Mouse (Mus musculus) G1E (cell line): ENCODE measurements around the gene Ahsa2. TPM values are rescaled to one million over a fixed set of nuclear protein-coding genes. Genes with fewer than 3 reads are reported as not detected.
"Not testable (repeated sequence)": the region's sequence is repeated elsewhere in the genome, so short reads cannot be mapped to it uniquely, and the experiment has no call there.

Source experiments
- ATAC-seq: 2 replicates; pipeline ENCODE4 v1.8.0; 2016; ENCODE audit warnings: mild to moderate bottlenecking; ENCODE audit not compliant: insufficient number of reproducible peaks, poor library complexity, low FRiP score, severe bottlenecking; ENCODE audit errors: extremely low read depth
- DNase-seq: peaks from one replicate; pipeline ENCODE4 v3.0.0; 2012; ENCODE audit warnings: low spot score
- H3K27me3 ChIP-seq: 2 replicates; pipeline ENCODE4 v1.6.1; 2012; ENCODE audit warnings: mild to moderate bottlenecking, low read length, inconsistent platforms; ENCODE audit not compliant: insufficient read depth
- H3K36me3 ChIP-seq: replicated peaks from 2 replicates; pipeline ENCODE3; 2012; ENCODE audit warnings: mild to moderate bottlenecking, inconsistent platforms
- H3K4me1 ChIP-seq: 2 replicates; pipeline ENCODE4 v1.6.1; 2012; ENCODE audit warnings: low read depth, low read length, inconsistent platforms, mixed read lengths; ENCODE audit not compliant: insufficient read depth
- H3K4me3 ChIP-seq: 2 replicates; pipeline ENCODE4 v1.5.1; 2012; ENCODE audit warnings: low read depth, mild to moderate bottlenecking, inconsistent platforms, low read length, moderate library complexity, mixed read lengths
- H3K9me3 ChIP-seq: replicated peaks from 2 replicates; pipeline ENCODE4 v1.6.1; 2012; ENCODE audit warnings: inconsistent platforms
- CTCF ChIP-seq: IDR thresholded peaks from 2 replicates; pipeline ENCODE4 v1.5.1; 2012; ENCODE audit warnings: low read depth, low read length, inconsistent platforms, mixed read lengths
- GATA1 ChIP-seq: IDR thresholded peaks from 2 replicates; pipeline ENCODE4 v1.6.1; 2012; ENCODE audit warnings: borderline replicate concordance, low read length, inconsistent platforms, mixed read lengths
- GATA2 ChIP-seq: IDR thresholded peaks from 2 replicates; pipeline ENCODE4 v1.6.1; 2012; ENCODE audit warnings: low read depth, low read length, inconsistent platforms, borderline replicate concordance
- POLR2AphosphoS5 ChIP-seq: IDR thresholded peaks from 2 replicates; pipeline ENCODE4 v1.6.1; 2012; ENCODE audit warnings: low read depth, low read length, inconsistent platforms; ENCODE audit not compliant: insufficient replicate concordance
- TAL1 ChIP-seq: conservative IDR thresholded peaks from 2 replicates; pipeline ENCODE4 v1.6.1; 2012; ENCODE audit warnings: low read depth, low read length, inconsistent platforms, mixed read lengths
- polyA plus RNA-seq: library from polyadenylated mRNA; stranded (reverse); fragments of >175 nt; gene quantifications from 2 replicates; pipeline ENCODE4 v1.2.3, GENCODE M21; 2012
- total RNA-seq, 2 experiments: library from RNA; stranded (forward) in 1 of 2; stranded (reverse) in 1 of 2; fragments of 200-1000 nt in 1 of 2; fragments of >200 nt in 1 of 2; fragmentation: Nextera tagmentation in 1 of 2; gene quantifications; 2 replicates each; pipeline ENCODE4 v1.2.3; 2014 to 2017

The Ahsa2 gene
- 36.6 and 37.0 TPM in 2 replicates for total RNA-seq (2014; fragmentation: Nextera tagmentation)
- total RNA-seq (2017) = 36.0 and 42.4 TPM in 2 replicates
- 13.2 and 14.0 TPM in 2 replicates for polyA plus RNA-seq

GRCm38 (mm10) chr11:23497718-23498509 lies at the start of gene Ahsa2:
Ahsa2 (minus strand) TSS chr11:23498030.
- TF ChIP-seq GATA2 = no peak
- TF ChIP-seq CTCF = no peak
- no peak for TF ChIP-seq TAL1
- TF ChIP-seq POLR2AphosphoS5 = no peak
- TF ChIP-seq GATA1 = no peak
- H3K4me1 ChIP-seq = peaks cover 38% of the 10 kb centered on the region
- ATAC-seq (peak; percentile 91), DNase-seq (peak; percentile 92)
- H3K27me3 ChIP-seq = peaks cover 8% of the 10 kb centered on the region
- peak within 1 kb of the TSS; percentile 99 for H3K4me3 ChIP-seq
- H3K9me3 ChIP-seq = no peaks in the 10 kb centered on the region
- H3K36me3 ChIP-seq = peaks cover 38% of the 10 kb centered on the region

GRCm38 (mm10) chr11:23537446-23537845 lies 39.6 kb upstream of the Ahsa2 start:
- Histone ChIP-seq H3K4me3 (no peak overlapping the region), H3K9me3 (no peaks in the 10 kb centered on the region), H3K4me1 (no peaks in the 10 kb centered on the region), H3K27me3 (peaks cover 14% of the 10 kb centered on the region), H3K36me3 (no peaks in the 10 kb centered on the region)
- TF ChIP-seq GATA1 (no peak), POLR2AphosphoS5 (no peak), GATA2 (no peak), CTCF (no peak), TAL1 (no peak)
- DNase-seq (no peak), ATAC-seq (no peak)

- no peak for DNase-seq
- Histone ChIP-seq H3K27me3 (peaks cover 12% of the 10 kb centered on the region), H3K9me3 (peaks cover 8% of the 10 kb centered on the region), H3K4me3 (no peak within 1 kb of the TSS), H3K4me1 (no peaks in the 10 kb centered on the region), H3K36me3 (no peaks in the 10 kb centered on the region)
- no peak for ATAC-seq
- TF ChIP-seq GATA2 = no peak
- TF ChIP-seq TAL1 = no peak
- TF ChIP-seq GATA1 = no peak
- no peak for TF ChIP-seq POLR2AphosphoS5
- no peak for TF ChIP-seq CTCF
Observed at GRCm38 (mm10) chr11:23520473-23521205, 22.8 kb upstream of the Ahsa2 start, which contains the start of gene 1700093K21Rik. 1700093K21Rik (minus strand) TSS chr11:23521155.

- no peak for TF ChIP-seq POLR2AphosphoS5
- TF ChIP-seq TAL1 = no peak
- TF ChIP-seq GATA2 = no peak
- DNase-seq (no peak), ATAC-seq (no peak)
- Histone ChIP-seq H3K36me3 (no peaks in the 10 kb centered on the region), H3K4me1 (no peaks in the 10 kb centered on the region), H3K27me3 (peaks cover 12% of the 10 kb centered on the region), H3K4me3 (no peak overlapping the region), H3K9me3 (no peaks in the 10 kb centered on the region)
Observed at GRCm38 (mm10) chr11:23518981-23519380, 21.2 kb upstream of the Ahsa2 start.

- ATAC-seq (no peak), DNase-seq (no peak)
- Histone ChIP-seq H3K27me3 (peaks cover 12% of the 10 kb centered on the region; the same call in 1 of the 2 replicates), H3K4me3 (no peak overlapping the region), H3K4me1 (no peaks in the 10 kb centered on the region), H3K9me3 (no peaks in the 10 kb centered on the region), H3K36me3 (no peaks in the 10 kb centered on the region)
- TF ChIP-seq POLR2AphosphoS5 = no peak
- no peak for TF ChIP-seq TAL1
Observed at GRCm38 (mm10) chr11:23515315-23515714, 17.5 kb upstream of the Ahsa2 start.

- not testable (repeated sequence) for DNase-seq, ATAC-seq, H3K4me1 ChIP-seq, H3K9me3 ChIP-seq, H3K36me3 ChIP-seq, H3K4me3 ChIP-seq
- H3K27me3 ChIP-seq = peaks cover 12% of the 10 kb centered on the region; the same call in 1 of the 2 replicates
Observed at GRCm38 (mm10) chr11:23514785-23515184, 17.0 kb upstream of the Ahsa2 start.

- not testable (repeated sequence) for H3K4me3 ChIP-seq, ATAC-seq, DNase-seq, H3K9me3 ChIP-seq, H3K4me1 ChIP-seq, H3K36me3 ChIP-seq
- peaks cover 22% of the 10 kb centered on the region for H3K27me3 ChIP-seq
Observed at GRCm38 (mm10) chr11:23504801-23505200, 7.0 kb upstream of the Ahsa2 start.
